Mouse (Mus musculus): Measurements from ENCODE around the gene Primpol. TPM values are rescaled to one million over a fixed set of nuclear protein-coding genes. Genes with fewer than 3 reads are reported as not detected.

Gene Primpol
- polyA plus RNA-seq (2021; fragmentation: Nextera tagmentation), result 1.5 and 1.7 TPM in 2 replicates
- long read RNA-seq, experiment 1, partial matches to known transcripts, result 1 of 3 reads
- long read RNA-seq, experiment 1, other reads (novel, unspliced or antisense), result 2 of 3 reads
- long read RNA-seq, experiment 2, partial matches to known transcripts, result 1 of 18 reads
- long read RNA-seq, experiment 2, other reads (novel, unspliced or antisense), result 10 of 18 reads

DNA sequence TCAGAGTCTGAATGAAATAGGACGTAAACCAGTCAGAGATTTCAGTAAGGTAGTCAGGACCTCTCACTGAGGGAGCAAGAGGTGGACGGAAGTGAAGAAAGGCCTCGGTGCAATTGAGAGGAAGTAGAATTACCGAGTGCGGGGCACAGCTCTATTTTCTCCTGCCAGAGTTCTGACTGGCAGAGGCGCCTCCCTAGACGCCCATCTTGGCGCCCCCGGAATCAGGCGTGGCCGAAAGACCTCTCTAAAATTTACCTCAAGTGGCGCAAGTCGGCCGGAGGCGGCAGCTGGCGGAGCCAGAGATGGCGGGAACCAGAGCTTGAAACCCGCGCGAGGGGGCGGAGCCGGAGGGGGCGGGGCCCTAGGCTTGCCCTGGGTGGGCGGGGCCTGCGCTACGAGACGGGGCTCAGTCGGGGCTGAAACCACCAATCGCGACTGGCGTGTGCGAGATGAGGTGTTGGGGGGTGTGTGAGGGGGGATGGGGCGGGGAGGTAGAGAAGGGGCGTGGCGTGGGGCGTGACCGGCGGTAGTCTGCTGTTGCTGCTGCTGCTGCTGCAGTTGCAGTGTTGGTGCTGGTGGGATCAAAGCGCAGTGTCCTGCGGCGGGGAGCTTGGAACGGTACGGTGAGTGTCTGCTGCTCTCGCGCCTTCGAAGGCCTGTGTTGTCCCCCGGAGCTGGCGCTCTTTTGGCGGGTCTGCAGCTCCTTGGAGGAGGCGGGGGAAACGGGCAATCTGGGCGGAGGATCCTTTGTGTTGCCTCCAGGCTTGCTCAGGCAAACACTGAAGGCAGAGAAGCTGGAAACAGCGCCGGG, at the start of gene Primpol, which contains the start of gene Casp3:
Gene Primpol (minus strand): TSS at position 334 of the 811 bp plus-strand sequence.
Gene Casp3 (plus strand): TSS at position 413 of the 811 bp plus-strand sequence.

DNA sequence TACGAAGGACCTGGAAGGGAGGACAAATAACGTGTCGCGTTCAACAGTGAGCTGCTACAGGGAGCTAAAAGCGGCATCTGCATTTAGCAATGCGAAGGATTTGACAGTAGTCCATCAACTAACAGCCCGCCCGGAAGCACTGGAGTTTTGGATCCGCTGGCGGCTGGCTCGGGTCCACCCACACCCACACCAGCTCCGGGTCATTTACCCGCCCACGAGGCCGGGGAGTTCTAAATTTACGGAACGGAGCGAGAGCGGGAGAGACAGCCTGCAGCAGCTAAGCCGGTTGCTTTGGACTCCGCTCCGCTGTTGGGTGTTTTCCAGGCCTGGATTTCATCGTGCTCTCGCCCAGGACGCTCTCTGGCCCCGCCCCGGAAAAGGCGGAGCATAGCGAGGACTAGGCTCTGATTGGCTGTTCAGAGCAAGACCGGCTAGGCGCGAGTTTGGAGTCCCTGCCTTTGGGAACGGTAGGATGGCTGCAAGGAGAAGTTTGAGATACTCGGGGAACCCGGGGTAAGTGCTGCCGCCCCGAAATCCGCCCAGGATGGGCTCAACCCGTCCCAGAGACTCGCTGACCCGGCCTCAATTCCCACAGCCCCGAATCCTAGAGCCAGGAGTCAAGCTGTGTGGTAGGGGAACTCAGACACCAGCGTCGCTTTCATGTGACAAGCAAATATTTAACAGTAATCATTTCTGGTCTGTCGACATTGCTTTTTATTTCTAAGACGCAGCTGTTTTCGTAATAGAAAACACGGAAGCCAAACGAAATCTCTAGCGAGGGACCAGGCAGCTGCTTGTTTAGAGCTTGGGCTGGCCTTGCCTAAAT, 65.2 kb downstream of the Primpol start, which contains the start of gene Cenpu:
Gene Cenpu (plus strand): TSS at position 414 of the 826 bp plus-strand sequence.

Other genes with a start within 250 kb of the Primpol start
- 17.9 and 19.3 TPM in 2 replicates for gene Acsl1, start 146.2 kb downstream of the Primpol start, polyA plus RNA-seq (2021; fragmentation: Nextera tagmentation)
- gene Cenpu, start 65.2 kb downstream of the Primpol start, polyA plus RNA-seq (2021; fragmentation: Nextera tagmentation), result 1.1 and 1.4 TPM in 2 replicates
- 2.7 TPM in 2 replicates for gene Casp3, start 79 bp upstream of the Primpol start, polyA plus RNA-seq (2021; fragmentation: Nextera tagmentation)
- gene Irf2, start 122.5 kb upstream of the Primpol start, polyA plus RNA-seq (2021; fragmentation: Nextera tagmentation), result 22.9 and 24.0 TPM in 2 replicates